Comparison of ENCODE assay signal across 21 mouse cellular contexts in genomic region chr16:57302792-57303698, GRCm38 (mm10). TPM values are rescaled to one million over a fixed set of nuclear protein-coding genes. Genes with fewer than 3 reads are reported as not detected.
DNase-seq lines count a peak whose midpoint lies in the region; ATAC-seq lines count a peak whose summit lies in the region.
"Had no signal": no experiment of that assay in that cellular context is flagged by ENCODE, and none has a peak within 500 bp of the region (broad histone marks: within the 10 kb centered on the region; RNA-seq: fewer than 3 reads in every experiment).

No protein-coding gene starts in this region.

- no peak overlapping the region for H3K9ac ChIP-seq in midbrain, embryonic 14.5 days (replicated peaks; ENCODE audit: low read length)
- H3K9ac ChIP-seq in midbrain, embryonic 11.5 days (ENCODE audit: low read length) = no peak overlapping the region
- H3K9ac ChIP-seq in embryonic facial prominence, embryonic 15.5 days = no peak overlapping the region
- no peak overlapping the region for H3K9ac ChIP-seq in hindbrain, embryonic 15.5 days
- no peak overlapping the region for H3K9ac ChIP-seq in neural tube, embryonic 14.5 days (replicated peaks; ENCODE audit: low read depth, low read length)
- H3K9ac ChIP-seq: lung, embryonic 15.5 days; neural tube, embryonic 12.5 days had no signal

- 79% methylated on average over 25 of the region's 25 CpGs for WGBS in midbrain, embryonic 14.5 days
- 78% methylated on average over 25 of the region's 25 CpGs for WGBS in midbrain, embryonic 11.5 days
- WGBS in embryonic facial prominence, embryonic 15.5 days = 63% methylated on average over 25 of the region's 25 CpGs
- WGBS in hindbrain, embryonic 15.5 days = 69% methylated on average over 25 of the region's 25 CpGs
- WGBS in neural tube, embryonic 14.5 days = 69% methylated on average over 25 of the region's 25 CpGs

- no peak overlapping the region for H3K27ac ChIP-seq in midbrain, embryonic 14.5 days (replicated peaks; ENCODE audit: low read depth, low read length)
- no peak overlapping the region for H3K27ac ChIP-seq in midbrain, embryonic 11.5 days (ENCODE audit: low read depth, low read length)
- H3K27ac ChIP-seq in embryonic facial prominence, embryonic 15.5 days (replicated peaks) = no peak overlapping the region
- H3K27ac ChIP-seq in hindbrain, embryonic 15.5 days (replicated peaks) = no peak overlapping the region
- H3K27ac ChIP-seq in neural tube, embryonic 14.5 days (ENCODE audit: low read depth, low read length) = no peak overlapping the region
- H3K27ac ChIP-seq: lung, embryonic 15.5 days; neural tube, embryonic 12.5 days; stomach, postnatal 0 days had no signal

- no peaks in the 10 kb centered on the region for H3K4me1 ChIP-seq in midbrain, embryonic 14.5 days (ENCODE audit: control insufficient read depth, insufficient read depth, low read length)
- 0 out of 2 replicates have a peak, but pooled peaks cover 2% of the 10 kb centered on the region for H3K4me1 ChIP-seq in midbrain, embryonic 11.5 days (ENCODE audit: control insufficient read depth, insufficient read depth, low read length)
- H3K4me1 ChIP-seq in embryonic facial prominence, embryonic 15.5 days = peaks cover 9% of the 10 kb centered on the region
- H3K4me1 ChIP-seq in hindbrain, embryonic 15.5 days (replicated peaks) = peaks cover 6% of the 10 kb centered on the region
- no peaks in the 10 kb centered on the region for H3K4me1 ChIP-seq in neural tube, embryonic 14.5 days (ENCODE audit: control insufficient read depth, insufficient read depth, low read length)

- no peaks in the 10 kb centered on the region for H3K27me3 ChIP-seq in midbrain, embryonic 14.5 days (ENCODE audit: control insufficient read depth, insufficient read depth, low read length)
- no peaks in the 10 kb centered on the region for H3K27me3 ChIP-seq in midbrain, embryonic 11.5 days (ENCODE audit: control insufficient read depth, insufficient read depth, low read length)
- no peaks in the 10 kb centered on the region for H3K27me3 ChIP-seq in embryonic facial prominence, embryonic 15.5 days
- H3K27me3 ChIP-seq in hindbrain, embryonic 15.5 days = no peaks in the 10 kb centered on the region
- no peaks in the 10 kb centered on the region for H3K27me3 ChIP-seq in neural tube, embryonic 14.5 days (ENCODE audit: control insufficient read depth, insufficient read depth, low read length)
- H3K27me3 ChIP-seq: lung, embryonic 15.5 days; neural tube, embryonic 12.5 days had no signal

- peak; percentile 23 for DNase-seq in midbrain, embryonic 14.5 days
- no peak for DNase-seq in midbrain, embryonic 11.5 days (ENCODE audit: low spot score, missing footprints)
- no peak for DNase-seq in left cerebral cortex, adult 18-20 months (ENCODE audit: low spot score in 2 of 2)
- DNase-seq in kidney, postnatal 25 days = no peak
- no peak for DNase-seq in lung, postnatal 14 days
- DNase-seq: adrenal gland, postnatal 10 days; B cell, adult 2 months; cerebellum, adult 9-11 months; kidney, adult 11 months; kidney, postnatal 36 days had no signal

- no peaks in the 10 kb centered on the region for H3K36me3 ChIP-seq in midbrain, embryonic 14.5 days (ENCODE audit: control insufficient read depth, insufficient read depth, low read length)
- H3K36me3 ChIP-seq in midbrain, embryonic 11.5 days (ENCODE audit: control insufficient read depth, insufficient read depth, low read length) = no peaks in the 10 kb centered on the region
- H3K36me3 ChIP-seq in embryonic facial prominence, embryonic 15.5 days = no peaks in the 10 kb centered on the region
- no peaks in the 10 kb centered on the region for H3K36me3 ChIP-seq in hindbrain, embryonic 15.5 days
- H3K36me3 ChIP-seq in neural tube, embryonic 14.5 days (ENCODE audit: control insufficient read depth, insufficient read depth, low read length) = no peaks in the 10 kb centered on the region
- H3K36me3 ChIP-seq: lung, embryonic 15.5 days; neural tube, embryonic 12.5 days had no signal

- H3K4me3 ChIP-seq in midbrain, embryonic 14.5 days (replicated peaks; ENCODE audit: low read depth, low read length) = no peak overlapping the region
- no peak overlapping the region for H3K4me3 ChIP-seq in midbrain, embryonic 11.5 days (ENCODE audit: low read depth, low read length)
- H3K4me3 ChIP-seq in embryonic facial prominence, embryonic 15.5 days (replicated peaks) = peak overlapping the region; percentile 17; the same call in 1 of the 2 replicates
- no peak overlapping the region for H3K4me3 ChIP-seq in hindbrain, embryonic 15.5 days
- no peak overlapping the region for H3K4me3 ChIP-seq in neural tube, embryonic 14.5 days (ENCODE audit: low read depth, low read length)
- H3K4me3 ChIP-seq: lung, embryonic 15.5 days; neural tube, embryonic 12.5 days had no signal

- no peak overlapping the region for H3K4me2 ChIP-seq in midbrain, embryonic 14.5 days (ENCODE audit: low read length)
- H3K4me2 ChIP-seq in midbrain, embryonic 11.5 days = no peak overlapping the region
- H3K4me2 ChIP-seq in embryonic facial prominence, embryonic 15.5 days (replicated peaks) = peak overlapping the region; percentile 44
- H3K4me2 ChIP-seq in hindbrain, embryonic 15.5 days = 0 out of 2 replicates have a peak overlapping the region, but pooled peaks have one; percentile 9
- no peak overlapping the region for H3K4me2 ChIP-seq in neural tube, embryonic 14.5 days (ENCODE audit: low read depth, low read length)
- H3K4me2 ChIP-seq: lung, embryonic 15.5 days; neural tube, embryonic 12.5 days had no signal

- H3K9me3 ChIP-seq in midbrain, embryonic 14.5 days (ENCODE audit: control insufficient read depth, low read length) = no peaks in the 10 kb centered on the region
- no peaks in the 10 kb centered on the region for H3K9me3 ChIP-seq in midbrain, embryonic 11.5 days (ENCODE audit: control insufficient read depth, low read length)
- H3K9me3 ChIP-seq in embryonic facial prominence, embryonic 15.5 days (replicated peaks) = no peaks in the 10 kb centered on the region
- H3K9me3 ChIP-seq in hindbrain, embryonic 15.5 days = no peaks in the 10 kb centered on the region
- H3K9me3 ChIP-seq in neural tube, embryonic 14.5 days (ENCODE audit: control insufficient read depth, low read length) = no peaks in the 10 kb centered on the region
- H3K9me3 ChIP-seq: lung, embryonic 15.5 days; neural tube, embryonic 12.5 days had no signal

- no peak for ATAC-seq in midbrain, embryonic 14.5 days (ENCODE audit: low FRiP score, low TSS enrichment)
- no peak for ATAC-seq in midbrain, embryonic 11.5 days (ENCODE audit: low FRiP score)
- no peak for ATAC-seq in embryonic facial prominence, embryonic 15.5 days (ENCODE audit: insufficient number of reproducible peaks, low FRiP score, low TSS enrichment, low read depth)
- ATAC-seq in hindbrain, embryonic 15.5 days (ENCODE audit: low FRiP score, low read depth) = 0 out of 2 replicates have a peak, but pooled peaks have one; percentile 45
- ATAC-seq in neural tube, embryonic 14.5 days (ENCODE audit: low read depth) = peak; percentile 82

RNA-seq across cellular contexts. Expression of gene Tmem30c, which starts 10.4 kb away (rescaled TPM):
- 0.18 and 0.35 TPM in 2 replicates for polyA plus RNA-seq in midbrain, embryonic 14.5 days (2014; fragmentation: Nextera tagmentation; extraction: Ambion mirVana)
- polyA plus RNA-seq in midbrain, embryonic 11.5 days (2014; fragmentation: Nextera tagmentation; extraction: Ambion mirVana) = 0.10 TPM in 1 of 2 replicates, not detected in the other
- polyA plus RNA-seq in embryonic facial prominence, embryonic 15.5 days (2015; fragmentation: Nextera tagmentation; extraction: Ambion mirVana) = 0.05 TPM in 1 of 2 replicates, not detected in the other
- polyA plus RNA-seq in hindbrain, embryonic 15.5 days (2015; fragmentation: Nextera tagmentation; extraction: Ambion mirVana) = 0.34 TPM in 2 replicates
- polyA plus RNA-seq in neural tube, embryonic 14.5 days (2014; fragmentation: Nextera tagmentation; extraction: Ambion mirVana) = 0.44 and 0.74 TPM in 2 replicates
- total RNA-seq in left cerebral cortex, adult 18-20 months (2021) = under 1 TPM in 1 of 2 experiments, not detected in 1; 0.33 TPM
- total RNA-seq: adrenal gland, postnatal 10 days; gastrocnemius, adult 18-20 months; heart, adult 8-10 months; heart, postnatal 25 days; liver, adult 2 months had no signal
- polyA plus RNA-seq: liver, adult 2 months; lung, embryonic 15.5 days; spleen, adult 2 months; stomach, postnatal 0 days had no signal

RNA-seq across cellular contexts. Expression of gene Filip1l, which starts 49.8 kb away (rescaled TPM):
- polyA plus RNA-seq in midbrain, embryonic 14.5 days (2014; fragmentation: Nextera tagmentation; extraction: Ambion mirVana) = 1.4 and 3.0 TPM in 2 replicates
- 6.8 and 9.5 TPM in 2 replicates for polyA plus RNA-seq in midbrain, embryonic 11.5 days (2014; fragmentation: Nextera tagmentation; extraction: Ambion mirVana)
- 25.9 and 29.4 TPM in 2 replicates for polyA plus RNA-seq in embryonic facial prominence, embryonic 15.5 days (2015; fragmentation: Nextera tagmentation; extraction: Ambion mirVana)
- 2.5 and 2.6 TPM in 2 replicates for polyA plus RNA-seq in hindbrain, embryonic 15.5 days (2015; fragmentation: Nextera tagmentation; extraction: Ambion mirVana)
- polyA plus RNA-seq in neural tube, embryonic 14.5 days (2014; fragmentation: Nextera tagmentation; extraction: Ambion mirVana) = 1.8 and 4.0 TPM in 2 replicates
- total RNA-seq in left cerebral cortex, adult 18-20 months (2021) = 1 to 10 TPM; 3.1 to 3.2 TPM

Comparison
In these comparisons a context has a peak if more than half of its experiments do, and no peak if none do; other contexts are left out.
1. ATAC-seq: peak in hindbrain, embryonic 15.5 days (single experiment) and neural tube, embryonic 14.5 days (single experiment); none in midbrain, embryonic 14.5 days (single experiment), midbrain, embryonic 11.5 days (single experiment) and embryonic facial prominence, embryonic 15.5 days (single experiment).
2. H3K4me2 ChIP-seq: peak in embryonic facial prominence, embryonic 15.5 days (single experiment) and hindbrain, embryonic 15.5 days (single experiment); none in midbrain, embryonic 14.5 days (single experiment), midbrain, embryonic 11.5 days (single experiment) and neural tube, embryonic 14.5 days (single experiment).